Mouse (Mus musculus) T-helper 17 cell (primary cell): ENCODE results near the gene Cped1.

Experiments used
- in situ Hi-C, 2 experiments: fragments of 300-600 bp; cut with MboI, MseI; formaldehyde crosslinking; loops; 1 replicate in 1 of 2; 2 replicates in 1 of 2; pipeline ENCODE4 v1.15.1; 2025; ENCODE audit warnings: high pct_unique_total_duplicates in 2 of 2

The Cped1 gene

GRCm38 (mm10) chr6:22074232-22075083 lies 88.7 kb downstream of the Cped1 start:
- in situ Hi-C loops, result loop anchor here (5.0 kb wide), 1 partner anchor 277 kb away; no protein-coding TSS in a partner anchor

- in situ Hi-C loops, result no loop called here
Observed at GRCm38 (mm10) chr6:22078686-22079264, 93.1 kb downstream of the Cped1 start.

- in situ Hi-C loops, result no loop called here
Observed at GRCm38 (mm10) chr6:22086056-22086455, 100.3 kb downstream of the Cped1 start.

- in situ Hi-C loops, result no loop called here
Observed at GRCm38 (mm10) chr6:22088346-22089064, 102.8 kb downstream of the Cped1 start.

- in situ Hi-C loops, result no loop called here
Observed at GRCm38 (mm10) chr6:22091773-22092172, 106.1 kb downstream of the Cped1 start.

- in situ Hi-C loops, result no loop called here
Observed at GRCm38 (mm10) chr6:22093792-22094191, 108.1 kb downstream of the Cped1 start.

- in situ Hi-C loops, result no loop called here
Observed at GRCm38 (mm10) chr6:22097709-22098108, 112.0 kb downstream of the Cped1 start.

- in situ Hi-C loops, result no loop called here
Observed at GRCm38 (mm10) chr6:22099832-22100231, 114.1 kb downstream of the Cped1 start.

- in situ Hi-C loops, result no loop called here
Observed at GRCm38 (mm10) chr6:22101939-22102338, 116.2 kb downstream of the Cped1 start.

- in situ Hi-C loops, result no loop called here
Observed at GRCm38 (mm10) chr6:22102752-22103151, 117.0 kb downstream of the Cped1 start.

GRCm38 (mm10) chr6:22103713-22104112 lies 118.0 kb downstream of the Cped1 start:
- in situ Hi-C loops, result no loop called here

GRCm38 (mm10) chr6:22104211-22104610 lies 118.5 kb downstream of the Cped1 start:
- in situ Hi-C loops, result no loop called here

- in situ Hi-C loops, result loop anchor here in 1 of 2 experiments (10.0 kb wide), 2 partner anchors 321 to 381 kb away; no protein-coding TSS in a partner anchor
Observed at GRCm38 (mm10) chr6:22114079-22114478, 128.4 kb downstream of the Cped1 start.

GRCm38 (mm10) chr6:22116679-22117078 lies 131.0 kb downstream of the Cped1 start:
- in situ Hi-C loops, result loop anchor here in 1 of 2 experiments (10.0 kb wide), 2 partner anchors 318 to 378 kb away; no protein-coding TSS in a partner anchor

GRCm38 (mm10) chr6:22122080-22122479 lies 136.4 kb downstream of the Cped1 start:
- in situ Hi-C loops, result loop anchor here in 1 of 2 experiments (5.0 kb wide), 2 partner anchors 190 to 380 kb away; no protein-coding TSS in a partner anchor

GRCm38 (mm10) chr6:22122693-22123092 lies 137.0 kb downstream of the Cped1 start:
- in situ Hi-C loops, result loop anchor here in 1 of 2 experiments (5.0 kb wide), 2 partner anchors 190 to 380 kb away; no protein-coding TSS in a partner anchor

GRCm38 (mm10) chr6:22123332-22123731 lies 137.6 kb downstream of the Cped1 start:
- in situ Hi-C loops, result loop anchor here in 1 of 2 experiments (5.0 kb wide), 2 partner anchors 189 to 379 kb away; no protein-coding TSS in a partner anchor

GRCm38 (mm10) chr6:22124575-22125330 lies 139.0 kb downstream of the Cped1 start:
- in situ Hi-C loops, result loop anchor here in 1 of 2 experiments (5.0 kb wide), 2 partner anchors 188 to 378 kb away; no protein-coding TSS in a partner anchor

GRCm38 (mm10) chr6:22135038-22135631 lies 149.4 kb downstream of the Cped1 start:
- in situ Hi-C loops, result no loop called here

GRCm38 (mm10) chr6:22136805-22137204 lies 151.1 kb downstream of the Cped1 start:
- in situ Hi-C loops, result no loop called here
